Mouse (Mus musculus): ENCODE results near the gene Zswim4.

Zswim4 gene

DNA sequence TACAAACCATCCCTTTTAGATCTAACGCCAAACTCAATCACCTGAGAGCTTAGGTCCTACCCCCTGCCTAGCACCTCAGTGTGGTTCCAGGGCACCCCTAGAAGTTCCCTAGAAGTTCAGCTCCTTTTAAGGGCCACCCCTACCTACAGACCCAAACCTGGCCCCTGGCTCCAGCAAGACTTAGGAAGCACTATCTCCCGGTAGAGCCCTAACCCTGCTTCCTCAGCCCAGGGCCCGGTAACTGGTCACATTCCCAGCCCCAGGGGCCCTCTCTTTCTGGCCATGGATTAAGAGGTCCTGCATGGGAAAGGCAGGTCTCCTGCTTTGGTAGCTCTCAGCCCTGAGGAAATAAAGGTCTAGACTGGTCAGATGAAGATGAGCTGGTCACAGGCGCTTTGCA, 56.9 kb downstream of the Zswim4 start:
- DNase-seq = no peak

DNA sequence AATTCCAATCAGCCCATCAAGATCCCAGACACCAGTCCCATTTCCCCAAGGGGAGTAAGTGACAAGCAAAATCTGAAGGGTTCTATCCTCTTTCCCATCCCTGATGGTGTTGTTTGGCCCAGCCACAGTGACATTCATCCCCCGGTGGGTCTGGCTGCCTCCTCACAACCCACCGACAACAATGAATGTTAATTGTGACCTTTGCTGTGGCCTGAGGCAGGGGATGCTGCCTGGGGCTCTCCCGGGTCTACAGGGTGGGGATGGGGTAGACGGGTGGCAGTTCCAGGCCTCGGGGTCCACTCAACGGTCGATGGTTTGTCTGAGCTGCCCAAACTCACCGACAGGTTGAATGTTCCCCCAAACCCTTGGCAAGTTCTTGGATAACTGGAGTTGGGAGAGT, 58.3 kb downstream of the Zswim4 start:
- DNase-seq = no peak

- DNase-seq = no peak
These were observed 59.5 kb downstream of the Zswim4 start for GRCm38 (mm10) chr8:84177405-84177804.

DNA sequence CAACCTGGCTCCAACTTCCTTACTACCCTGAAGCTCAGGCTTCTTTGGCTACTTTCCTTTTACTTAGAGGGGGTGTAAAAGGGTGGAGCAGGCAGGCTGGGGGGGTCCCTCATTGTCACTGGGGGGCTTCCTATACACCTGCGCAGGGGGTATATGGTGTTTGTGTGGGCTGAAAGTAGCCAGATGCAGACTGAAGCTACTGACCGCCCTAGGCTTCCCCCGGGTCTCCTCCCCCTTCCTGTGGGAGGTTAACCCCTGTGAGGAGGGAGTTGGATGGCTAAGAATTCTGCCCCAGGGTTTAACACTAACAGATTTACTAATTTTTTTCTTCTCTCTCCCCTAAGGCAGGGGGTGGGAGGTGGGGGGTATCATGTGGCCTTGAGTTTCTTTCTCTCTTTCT, 60.3 kb downstream of the Zswim4 start:
- DNase-seq = no peak

DNA sequence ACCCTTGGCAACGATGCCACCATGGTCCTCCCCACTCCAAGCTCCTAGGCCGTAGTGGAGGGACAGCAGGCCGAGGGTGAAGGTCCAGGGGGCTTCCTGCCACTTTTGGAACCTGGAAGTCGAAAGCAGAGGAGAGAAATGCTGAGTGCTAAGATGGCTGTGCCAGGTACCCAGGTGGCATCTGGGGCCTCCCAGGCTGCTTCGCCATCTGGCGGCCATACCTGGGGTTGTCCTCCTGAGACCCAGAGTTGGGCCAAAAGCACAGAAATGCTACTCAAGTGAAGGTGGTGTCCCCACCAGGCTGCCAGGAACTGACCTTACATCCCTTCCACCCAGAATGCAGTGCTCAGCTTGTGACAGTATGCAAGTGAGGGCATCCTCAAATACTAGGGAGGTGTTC, 63.0 kb downstream of the Zswim4 start:
- DNase-seq = peak; percentile 68 to 69

DNA sequence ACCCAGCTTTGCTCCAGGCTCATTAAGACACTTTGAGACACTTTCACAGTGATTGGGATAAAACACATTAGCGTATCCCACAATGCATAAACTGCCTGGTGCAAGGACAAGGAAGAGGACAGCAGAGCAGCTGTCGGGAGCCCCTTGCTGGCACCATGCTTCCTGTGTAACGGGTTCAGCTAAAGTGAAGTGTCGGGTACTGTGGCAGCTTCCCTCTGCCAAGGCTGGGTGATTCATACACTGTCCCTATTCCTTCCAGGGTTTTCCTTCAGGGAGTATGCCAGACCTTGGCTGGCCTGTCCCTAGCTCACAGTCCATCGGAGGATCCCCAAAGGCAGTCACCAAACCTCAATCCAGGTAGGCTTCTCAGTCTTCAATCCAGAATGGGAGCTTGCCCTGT, 66.8 kb downstream of the Zswim4 start:
- no peak for DNase-seq

DNA sequence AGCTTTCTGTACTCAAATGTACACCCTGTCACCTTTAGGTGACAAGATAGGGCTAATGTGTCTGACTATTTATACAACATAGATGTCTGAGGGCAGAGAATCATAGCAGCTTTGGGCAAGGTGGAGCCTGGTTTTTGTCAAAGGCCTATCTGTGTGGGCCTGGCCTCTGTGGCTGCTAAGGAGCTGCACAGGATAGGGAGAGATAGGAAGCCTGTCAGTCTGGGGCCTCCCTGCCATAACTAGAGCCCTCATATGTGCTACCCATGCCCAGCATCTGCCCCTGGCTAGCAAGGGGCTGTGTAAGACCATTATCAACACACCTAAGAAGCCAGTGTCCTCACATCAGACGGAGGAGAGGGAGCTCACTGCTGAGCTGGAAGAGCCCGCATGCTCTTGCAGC, 69.2 kb downstream of the Zswim4 start:
- no peak for DNase-seq

Measured in cerebellum, postnatal 10 days (tissue).